Mouse (Mus musculus) liver, embryonic 14.5 days (tissue): ENCODE data around the gene Pdx1.

ENCODE experiments used
- CTCF ChIP-seq: IDR thresholded peaks from 2 replicates; pipeline ENCODE4 v1.5.1; 2016; ENCODE audit warnings: antibody characterized with exemption, low read depth, control low read depth
- EP300 ChIP-seq: IDR thresholded peaks from 2 replicates; pipeline ENCODE4 v1.6.1; 2016; ENCODE audit warnings: antibody characterized with exemption, low read depth

DNA sequence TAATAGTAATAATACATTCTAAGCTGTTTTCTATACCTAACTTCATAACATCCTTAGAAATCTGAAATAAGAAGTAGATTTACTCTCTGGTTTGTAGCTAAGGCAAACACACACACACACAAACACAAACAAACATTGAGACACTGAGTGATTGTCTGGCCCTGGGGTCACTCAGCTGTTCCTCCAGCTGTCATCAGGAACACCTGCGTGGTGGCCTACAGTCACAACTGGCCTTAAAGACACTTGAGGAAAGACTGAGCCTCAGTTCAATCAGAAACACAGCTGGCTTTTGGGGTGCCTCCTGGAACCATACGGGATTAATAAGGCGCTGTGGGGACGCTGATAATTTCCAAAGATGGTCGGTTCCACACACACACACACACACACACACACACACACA lies 27.5 kb downstream of the Pdx1 start:
- no peak for TF ChIP-seq CTCF
- no peak for TF ChIP-seq EP300
